ENCODE assay signal across 8 mouse cellular contexts in genomic region chr6:85936508-85937465, GRCm38 (mm10). TPM values are rescaled to one million over a fixed set of nuclear protein-coding genes. Genes with fewer than 3 reads are reported as not detected.
A peak's percentile ranks its signal among the peaks of the same experiment; 100 is the strongest.
DNase-seq lines count a peak whose midpoint lies in the region; ATAC-seq and TF ChIP-seq lines count a peak whose summit lies in the region.
"Not testable (repeated sequence)": the region's sequence is repeated elsewhere in the genome, so short reads cannot be mapped to it uniquely, and the experiment has no call there.

No protein-coding gene starts in this region.

- ATAC-seq in Patski, result peak; percentile 89
- peak; percentile 96 for ATAC-seq in hindbrain, embryonic 12.5 days (ENCODE audit: low FRiP score)

- not testable (repeated sequence) for H3K9me3 ChIP-seq in hindbrain, embryonic 12.5 days (replicated peaks)

- not testable (repeated sequence) for DNase-seq in Patski (ENCODE audit: low read depth, low spot score)
- peak; percentile 87 to 88 for DNase-seq in cerebellum, postnatal 10 days
- peak; percentile 53 to 77 for DNase-seq in frontal cortex, postnatal 10 days (ENCODE audit: low spot score in 2 of 2)
- DNase-seq in layer of hippocampus, postnatal 14 days (ENCODE audit: low spot score in 2 of 2), result peak; percentile 81 to 86
- DNase-seq in lung, postnatal 10 days, result peak; percentile 93
- DNase-seq in ovary, postnatal 14 days (ENCODE audit: low spot score), result peak; percentile 82
- peak; percentile 83 for DNase-seq in thymus, postnatal 14 days

- peak overlapping the region; percentile 49 for H3K9ac ChIP-seq in hindbrain, embryonic 12.5 days

- WGBS in hindbrain, embryonic 12.5 days, result 2% methylated on average over 49 of the region's 50 CpGs

- H3K27me3 ChIP-seq in Patski; hindbrain, embryonic 12.5 days: not testable (repeated sequence)

- TF ChIP-seq CTCF in Patski (IDR thresholded peaks at IDR 0.05), result peak; percentile 99

- H3K36me3 ChIP-seq in hindbrain, embryonic 12.5 days, result peaks cover 15% of the 10 kb centered on the region; the same call in 1 of the 2 replicates

- H3K27ac ChIP-seq in hindbrain, embryonic 12.5 days, result peak overlapping the region; percentile 60

- H3K4me1 ChIP-seq in hindbrain, embryonic 12.5 days, result not testable (repeated sequence)

- in situ Hi-C loops in Patski (cut with MboI; ENCODE audit: low pct_unique_long_range_greater_than_20kb), result not testable (repeated sequence)

- H3K4me2 ChIP-seq in hindbrain, embryonic 12.5 days (replicated peaks), result peak overlapping the region; percentile 54

- peak overlapping the region; percentile 44 for H3K4me3 ChIP-seq in hindbrain, embryonic 12.5 days

- CTCF ChIA-PET in Patski (lab: Charles Lee), result interaction anchor here (0.6 to 2.1 kb wide), 3 partner anchors 11 to 28 kb away, joined by 3 to 15 read pairs (median 3); partner anchors contain the start of gene Nat8f1

- POLR2A ChIA-PET in Patski (lab: Charles Lee), result interaction anchor here (1.6 kb wide), 1 partner anchor 21 kb away, joined by 3 read pairs; no protein-coding TSS in a partner anchor

RNA-seq across cellular contexts. Expression of gene Nat8f1, which starts 21.3 kb away (rescaled TPM):
- 8.3 TPM for polyA plus RNA-seq in Patski (2021)
- 9.5 and 10.7 TPM in 2 replicates for polyA plus RNA-seq in hindbrain, embryonic 12.5 days (2016; fragmentation: Nextera tagmentation; extraction: Ambion mirVana)
- total RNA-seq in layer of hippocampus, postnatal 14 days (2021), result 10 to 100 TPM; 19.1 to 23.1 TPM

RNA-seq across cellular contexts. Expression of gene Dusp11, which starts 24.7 kb away (rescaled TPM):
- polyA plus RNA-seq in Patski (2021), result 50.1 TPM
- 54.4 and 60.4 TPM in 2 replicates for polyA plus RNA-seq in hindbrain, embryonic 12.5 days (2016; fragmentation: Nextera tagmentation; extraction: Ambion mirVana)
- 10 to 100 TPM; 83.3 to 89.0 TPM for total RNA-seq in layer of hippocampus, postnatal 14 days (2021)

RNA-seq across cellular contexts. Expression of gene Tprkb, which starts 25.1 kb away (rescaled TPM):
- 37.6 TPM for polyA plus RNA-seq in Patski (2021)
- polyA plus RNA-seq in hindbrain, embryonic 12.5 days (2016; fragmentation: Nextera tagmentation; extraction: Ambion mirVana), result 39.2 and 40.6 TPM in 2 replicates
- 10 to 100 TPM; 60.9 to 70.3 TPM for total RNA-seq in layer of hippocampus, postnatal 14 days (2021)

RNA-seq across cellular contexts. Expression of gene Nat8f4, which starts 32.1 kb away (rescaled TPM):
- polyA plus RNA-seq in Patski (2021), result 0.27 TPM
- polyA plus RNA-seq in hindbrain, embryonic 12.5 days (2016; fragmentation: Nextera tagmentation; extraction: Ambion mirVana), result 5.3 and 6.0 TPM in 2 replicates
- total RNA-seq in layer of hippocampus, postnatal 14 days (2021), result 1 to 10 TPM; 4.6 to 5.5 TPM
